Mouse (Mus musculus) retina, postnatal 7 days (tissue): Measurements from ENCODE around the gene Rp2.
"Not testable (repeated sequence)": the region's sequence is repeated elsewhere in the genome, so short reads cannot be mapped to it uniquely, and the experiment has no call there.

Experiments used
- DNase-seq: peaks from one replicate; pipeline ENCODE4 v3.0.0-alpha.2; 2012; ENCODE audit warnings: low read depth, low spot score

The Rp2 gene

DNA sequence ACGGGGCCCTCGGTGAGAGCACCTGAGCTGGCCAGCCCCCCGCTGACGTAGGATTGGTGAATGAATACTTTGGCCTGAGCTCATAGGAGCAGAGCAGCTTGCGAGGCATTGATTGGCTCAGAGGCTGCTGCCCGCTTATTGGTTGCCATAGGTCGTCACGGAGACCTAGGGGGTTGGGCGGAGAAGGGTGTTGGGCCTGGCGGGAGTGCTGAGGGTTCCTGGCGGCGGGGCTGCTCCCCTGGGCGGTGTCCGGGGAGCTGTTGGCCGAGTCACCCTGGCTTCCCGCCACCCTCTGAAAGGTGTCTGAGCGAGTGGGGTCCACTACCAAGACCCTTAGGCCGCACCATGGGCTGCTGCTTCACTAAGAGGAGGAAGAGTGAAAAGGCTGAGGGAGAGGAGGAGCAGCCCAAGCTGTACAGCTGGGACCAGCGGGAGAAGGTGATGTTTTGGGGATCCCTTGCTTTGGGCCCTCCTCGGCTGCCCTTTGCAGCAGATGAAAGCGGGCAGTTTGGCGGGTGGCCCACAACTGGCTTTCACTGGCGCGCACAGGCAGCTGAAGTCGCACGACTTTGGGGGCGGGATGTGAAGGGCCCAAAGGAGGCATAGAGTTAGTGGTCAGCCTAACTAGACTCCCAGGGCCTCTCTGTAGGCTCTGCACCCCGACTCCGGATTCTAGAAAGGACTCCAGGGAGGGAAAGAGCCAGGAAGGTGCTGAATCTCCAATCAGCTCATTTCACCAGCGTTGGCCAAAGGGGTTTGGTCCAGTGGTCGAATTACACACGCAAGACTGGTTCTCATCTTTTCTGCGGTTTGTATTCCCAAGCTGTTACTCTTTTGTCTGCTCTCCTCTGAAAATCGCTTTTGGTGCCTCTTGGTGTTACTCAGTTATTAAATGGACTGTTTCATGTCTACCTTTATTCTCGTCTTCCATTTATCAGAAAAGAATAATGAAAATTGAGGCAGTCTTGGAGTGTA is at the start of gene Rp2:
Gene Rp2 (plus strand): TSS at position 91 of the 975 bp plus-strand sequence.
- peak; percentile 56 for DNase-seq

DNA sequence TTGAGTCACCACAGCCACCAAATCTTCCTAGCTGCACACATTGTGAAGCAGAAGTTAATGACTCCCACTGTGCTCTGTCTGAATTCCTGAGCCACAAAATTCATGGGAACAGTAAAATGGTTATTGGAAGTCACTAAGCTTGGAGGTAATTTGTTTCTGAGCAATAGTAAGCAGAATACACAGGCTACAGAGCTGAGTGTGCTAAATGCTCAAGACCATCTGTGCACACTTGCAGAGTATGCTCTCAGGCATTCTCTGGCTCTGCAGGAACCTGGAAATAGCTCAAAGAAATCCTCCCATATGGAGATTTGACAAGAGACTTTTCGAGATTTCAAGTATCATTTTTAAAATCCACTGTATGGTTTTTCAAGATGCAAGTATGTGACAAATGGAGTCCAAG is 31.5 kb upstream of the Rp2 start:
- DNase-seq: no peak

DNA sequence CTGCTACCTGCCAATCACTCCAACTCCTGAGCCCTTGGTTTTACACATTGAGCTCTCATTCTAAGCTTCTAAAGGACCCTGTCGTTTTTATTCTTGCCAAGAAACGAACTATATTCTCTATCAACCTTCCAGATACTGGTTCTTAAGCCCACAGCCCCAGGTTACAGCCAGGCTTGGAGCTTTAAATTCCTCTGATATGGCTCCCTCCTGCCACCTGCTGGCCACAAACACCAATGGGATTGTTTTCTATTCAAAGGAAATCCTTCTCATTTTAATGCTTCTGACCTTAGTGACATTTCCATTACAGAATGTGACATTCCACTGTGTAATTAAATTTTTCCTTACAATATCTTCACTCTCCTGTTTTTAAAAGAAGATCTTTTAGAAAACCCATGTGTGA is 28.6 kb upstream of the Rp2 start:
- peak; percentile 13 for DNase-seq

DNA sequence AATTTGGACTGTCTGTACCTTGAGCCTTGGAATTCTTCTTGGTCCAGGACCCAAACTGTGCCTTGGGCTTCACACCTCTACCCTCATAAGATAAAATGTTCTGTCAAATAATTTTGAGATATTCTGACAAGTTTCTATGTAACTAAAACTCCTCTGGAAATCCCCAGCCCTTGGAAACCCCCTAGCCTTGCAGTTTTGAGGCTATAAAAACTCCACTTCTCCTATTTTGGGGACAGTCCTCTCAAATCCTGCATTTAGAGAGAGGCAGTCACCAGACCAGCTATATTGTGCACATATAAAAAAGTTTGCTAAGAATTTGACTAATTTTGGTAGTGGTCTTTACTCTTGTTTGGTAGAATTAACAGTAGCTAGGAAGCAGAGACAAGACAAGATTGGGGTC is 19.3 kb upstream of the Rp2 start:
- no peak for DNase-seq

DNA sequence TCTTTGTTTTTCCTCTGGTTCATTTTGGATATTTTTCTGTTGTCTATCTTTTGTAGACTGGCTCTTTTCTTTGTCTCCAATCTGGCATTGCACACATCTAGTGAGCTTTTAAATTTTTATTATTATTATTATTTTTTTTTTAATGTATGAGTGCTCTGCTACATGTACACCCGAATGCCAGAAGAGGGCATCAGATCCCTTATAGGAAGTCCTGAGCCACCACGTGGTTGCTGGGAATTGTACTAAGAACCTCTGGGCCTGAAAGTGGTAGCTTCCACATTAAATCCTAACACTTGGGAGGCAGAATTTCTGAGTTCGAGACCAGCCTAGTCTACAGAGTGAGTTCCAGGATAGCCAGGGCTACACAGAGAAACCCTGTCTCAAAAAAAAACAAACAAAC is 17.9 kb upstream of the Rp2 start:
- no peak for DNase-seq

DNA sequence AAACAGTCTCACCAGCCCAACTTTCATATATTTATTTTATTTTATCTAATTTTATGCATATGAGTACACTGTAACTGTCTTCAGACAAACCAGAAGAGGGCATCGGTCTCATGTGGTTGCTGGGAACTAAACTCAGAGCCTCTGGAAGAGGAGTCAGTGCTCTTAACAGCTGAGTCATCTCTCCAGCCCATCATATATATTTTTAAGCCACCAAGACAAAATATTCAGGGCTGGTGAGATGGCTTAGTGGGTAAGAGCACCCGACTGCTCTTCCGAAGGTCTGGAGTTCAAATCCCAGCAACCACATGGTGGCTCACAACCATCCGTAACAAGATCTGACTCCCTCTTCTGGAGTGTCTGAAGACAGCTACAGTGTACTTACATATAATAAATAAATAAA is 14.0 kb upstream of the Rp2 start:
- not testable (repeated sequence) for DNase-seq

DNA sequence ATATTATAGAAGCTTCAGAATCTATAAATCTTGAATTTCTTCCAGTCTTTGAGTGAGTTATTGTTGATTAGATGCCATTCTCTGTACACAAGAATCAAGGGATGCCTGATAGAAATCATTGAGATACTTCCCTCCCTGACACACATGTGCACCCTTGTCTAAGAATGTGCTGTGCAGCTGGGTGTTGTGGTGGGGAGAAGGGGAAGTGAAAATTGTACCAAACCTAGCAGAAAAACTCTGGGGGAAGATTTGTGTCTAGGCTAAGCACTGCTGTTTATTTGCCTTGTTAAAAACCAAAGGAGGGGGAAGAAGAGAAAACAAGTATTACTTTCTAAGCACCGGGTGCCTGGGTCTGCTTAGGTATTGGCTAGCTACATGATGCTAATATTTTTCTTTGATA is 9.0 kb upstream of the Rp2 start:
- DNase-seq: no peak

DNA sequence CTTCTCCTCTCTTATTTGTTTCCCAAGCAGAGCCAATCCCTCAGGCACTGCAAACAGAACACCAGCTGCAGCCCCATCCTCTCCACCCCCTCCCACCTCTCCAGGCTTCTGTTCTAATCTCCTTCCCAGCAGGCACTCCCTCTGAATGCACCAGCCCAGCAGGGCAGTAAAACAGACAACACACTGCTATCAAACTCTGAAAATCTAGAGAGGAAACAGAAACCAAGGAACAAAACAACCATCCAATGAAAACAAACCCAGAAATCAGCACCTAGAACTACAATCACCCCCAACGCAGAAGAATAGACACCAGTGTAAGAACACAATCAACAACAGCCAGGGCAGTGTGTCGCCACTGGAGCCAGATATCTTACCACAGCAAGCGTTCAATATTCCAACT is 8.0 kb upstream of the Rp2 start:
- no peak for DNase-seq

DNA sequence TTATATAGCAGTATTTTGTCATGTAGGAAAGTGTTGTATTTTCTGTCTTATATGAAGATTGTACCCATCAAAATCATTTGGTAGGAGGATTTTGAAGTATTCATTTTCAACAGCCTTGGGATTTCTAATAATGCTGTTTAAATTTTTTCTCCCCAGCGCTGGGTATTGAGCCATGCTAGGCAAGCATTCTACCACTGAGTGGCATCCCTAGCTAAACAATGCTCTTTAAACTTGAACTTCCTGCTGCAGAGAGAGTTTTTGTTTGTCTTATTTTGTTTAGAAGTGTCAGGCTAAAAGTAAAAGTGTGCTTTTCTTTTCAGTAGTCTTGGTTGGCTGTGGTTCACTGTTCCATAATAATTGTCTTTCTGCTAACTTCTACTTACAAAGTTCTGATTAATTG is 1.8 kb downstream of the Rp2 start:
- DNase-seq: no peak

DNA sequence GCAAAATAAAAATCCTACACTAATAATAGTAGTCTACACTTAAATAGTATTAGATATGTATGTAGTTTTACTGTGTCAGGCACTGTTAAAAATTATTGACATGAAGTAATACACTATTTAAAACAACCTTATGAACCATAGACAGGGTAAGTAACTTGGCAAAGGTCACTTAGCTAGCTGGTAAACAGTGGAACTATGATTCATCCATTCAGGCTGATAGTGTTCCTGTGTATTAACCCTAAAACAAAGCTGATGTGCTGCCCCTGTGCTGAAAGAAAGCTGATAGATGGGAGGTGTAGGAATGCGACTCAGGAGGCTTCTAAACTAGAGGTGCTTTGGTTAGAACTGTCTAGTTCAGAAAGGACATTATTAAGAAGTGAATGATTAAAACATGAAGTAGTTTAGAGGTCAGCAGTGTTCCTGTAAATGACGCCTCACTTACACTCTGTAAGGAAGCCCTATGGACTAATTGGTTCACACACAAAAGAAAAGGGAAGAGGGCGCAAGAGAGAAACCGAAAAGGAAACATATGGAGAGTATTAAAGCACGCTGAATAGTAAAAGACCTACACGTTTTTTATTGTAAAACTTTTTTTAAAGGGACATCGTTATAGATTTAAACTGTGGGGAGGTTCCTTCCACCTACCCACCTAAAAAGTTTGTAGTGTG is 15.2 kb downstream of the Rp2 start:
- DNase-seq: no peak

DNA sequence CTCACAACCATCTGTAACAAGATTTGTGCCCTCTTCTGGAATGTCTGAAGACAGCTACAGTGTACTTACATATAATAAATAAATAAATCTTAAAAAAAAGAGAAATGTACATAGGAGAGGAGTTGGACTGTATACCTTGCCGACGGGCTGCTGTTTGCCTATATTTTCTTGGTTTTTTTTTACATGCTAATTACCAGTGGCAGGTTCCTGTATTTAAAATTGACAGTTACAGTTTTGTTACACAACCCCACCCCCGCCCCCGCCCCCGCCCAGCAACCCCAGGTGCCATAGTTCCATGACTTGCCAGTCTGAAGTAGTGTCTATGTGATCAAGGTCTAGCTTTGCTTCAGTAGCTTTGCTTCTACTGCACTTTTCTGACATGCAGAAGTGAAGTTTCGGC is 18.0 kb downstream of the Rp2 start:
- DNase-seq: no peak

DNA sequence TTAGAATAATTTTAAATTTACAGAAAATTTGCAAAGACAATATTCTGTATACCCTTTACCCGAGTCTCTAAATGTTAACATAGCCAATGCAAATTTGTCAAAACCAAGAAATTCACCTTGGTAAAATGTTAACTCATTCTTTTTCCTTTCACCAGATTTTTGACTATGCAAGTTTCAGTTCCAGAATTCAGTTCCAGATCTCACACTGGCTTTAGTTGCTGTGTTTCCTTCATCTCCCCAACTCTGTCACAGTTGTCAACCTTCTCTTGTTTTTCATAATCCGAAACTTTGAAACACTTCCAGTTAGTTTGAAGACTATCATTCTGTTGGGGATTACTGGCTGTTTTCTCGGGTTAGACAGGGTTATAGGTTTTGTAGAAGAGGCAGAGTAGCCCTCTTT is 22.7 kb downstream of the Rp2 start:
- no peak for DNase-seq

DNA sequence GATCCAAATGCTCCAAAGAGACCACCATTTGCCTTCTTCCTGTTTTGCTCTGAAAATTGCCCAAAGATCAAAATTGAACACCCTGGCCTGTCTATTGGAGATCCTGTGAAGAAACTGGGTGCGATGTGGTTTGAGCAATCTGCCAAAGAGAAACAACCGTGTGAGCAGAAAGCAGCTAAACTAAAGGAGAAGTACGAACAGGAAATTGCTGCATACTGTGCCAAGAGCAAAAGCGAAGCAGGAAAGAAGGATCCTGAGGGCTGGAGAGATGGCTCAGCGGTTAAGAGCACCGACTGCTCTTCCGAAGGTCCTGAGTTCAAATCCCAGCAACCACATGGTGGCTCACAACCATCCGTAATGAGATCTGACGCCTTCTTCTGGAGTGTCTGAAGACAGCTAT is 27.7 kb downstream of the Rp2 start:
- not testable (repeated sequence) for DNase-seq

DNA sequence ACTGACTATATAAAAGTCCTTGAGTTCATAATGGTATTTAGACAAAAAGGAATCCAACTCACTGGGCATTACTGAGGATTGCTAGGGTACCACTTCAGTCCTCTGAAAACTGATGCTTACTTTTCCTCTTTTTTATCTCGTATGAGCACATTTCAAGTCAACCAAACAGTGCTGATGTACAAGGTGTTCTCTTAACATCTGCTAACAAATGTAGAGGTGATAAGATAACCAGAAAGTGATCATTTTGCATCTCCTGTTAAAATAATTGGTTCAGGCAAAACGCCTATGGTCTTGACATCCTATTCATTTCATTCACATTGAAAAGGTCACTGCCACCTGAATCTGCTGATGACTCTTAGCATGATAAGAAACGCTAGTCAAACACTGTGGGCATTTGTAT is 28.7 kb downstream of the Rp2 start:
- DNase-seq: no peak

DNA sequence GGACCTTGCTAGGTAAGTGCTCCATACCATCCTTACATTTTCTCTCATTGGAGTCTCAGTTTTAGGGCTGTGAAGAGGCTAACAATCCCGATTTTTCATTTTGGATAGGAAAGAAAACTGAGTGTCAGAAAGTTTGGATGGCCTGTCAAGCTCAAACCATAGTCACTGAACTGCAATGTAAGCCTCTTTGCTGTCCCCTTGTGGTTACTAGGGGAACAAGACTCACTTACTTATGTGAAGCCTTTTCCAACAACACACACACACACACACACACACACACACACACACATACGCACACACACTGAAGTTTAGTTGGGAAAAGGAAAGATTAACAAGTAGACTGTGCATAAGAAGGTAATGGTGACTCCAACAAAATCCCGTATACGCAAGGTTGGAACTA is 39.8 kb downstream of the Rp2 start:
- DNase-seq: no peak

DNA sequence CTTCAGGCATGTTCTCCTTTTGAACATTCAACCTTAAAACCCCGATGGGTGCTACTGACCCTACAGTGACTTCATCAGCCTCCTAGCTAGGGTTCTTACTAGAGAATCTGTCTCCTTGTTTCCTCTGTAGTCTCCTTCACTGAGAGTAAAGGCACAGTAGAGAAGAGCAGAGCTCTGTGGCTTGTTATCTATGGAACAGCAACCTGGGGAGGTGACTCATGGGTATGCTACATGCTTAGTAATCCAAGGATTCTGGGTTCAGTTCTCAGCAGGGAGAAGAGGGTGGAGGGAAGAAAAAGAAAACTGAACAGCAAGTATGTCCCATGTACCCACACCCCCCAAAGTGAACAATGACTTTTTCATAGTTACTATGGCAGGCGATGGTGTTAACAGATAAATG is 42.6 kb downstream of the Rp2 start:
- no peak for DNase-seq

DNA sequence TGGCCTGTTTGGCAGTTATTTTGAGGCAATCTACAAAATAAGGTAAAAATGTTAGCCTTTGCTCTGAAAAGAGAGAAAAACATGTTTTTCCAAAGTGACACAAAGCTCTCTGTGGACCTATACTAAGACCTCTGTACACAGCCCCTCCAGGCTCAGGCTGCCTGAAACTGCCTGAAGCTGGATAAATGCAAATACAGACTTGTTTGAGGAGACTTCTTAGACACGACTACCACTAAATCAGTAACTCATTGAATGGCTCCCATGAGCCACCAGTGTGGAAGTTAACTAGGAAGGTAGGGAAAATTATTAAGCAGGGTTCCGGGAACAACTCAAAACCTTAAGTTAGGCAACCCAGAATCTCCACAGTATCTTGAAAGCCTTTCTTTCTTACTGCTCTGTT is 43.4 kb downstream of the Rp2 start:
- no peak for DNase-seq

DNA sequence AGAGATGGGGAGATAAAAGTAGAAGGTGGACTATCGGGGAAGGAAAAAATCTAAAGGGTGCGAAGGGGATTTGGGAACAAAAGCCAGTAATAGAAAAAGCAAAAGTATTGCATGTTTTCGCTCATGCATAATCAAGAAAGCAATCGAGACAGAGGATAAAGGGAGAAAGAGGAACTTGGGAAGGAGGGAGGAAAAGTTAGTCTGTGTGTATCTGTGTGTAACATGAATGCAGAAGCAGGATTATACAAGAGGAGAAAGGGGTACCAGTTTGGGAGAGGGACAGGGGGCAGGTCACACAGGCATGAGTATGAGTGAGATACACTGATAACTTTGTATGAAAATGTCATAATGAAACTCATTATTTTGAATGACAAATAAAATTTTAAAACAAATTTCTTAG is 47.1 kb downstream of the Rp2 start:
- no peak for DNase-seq

DNA sequence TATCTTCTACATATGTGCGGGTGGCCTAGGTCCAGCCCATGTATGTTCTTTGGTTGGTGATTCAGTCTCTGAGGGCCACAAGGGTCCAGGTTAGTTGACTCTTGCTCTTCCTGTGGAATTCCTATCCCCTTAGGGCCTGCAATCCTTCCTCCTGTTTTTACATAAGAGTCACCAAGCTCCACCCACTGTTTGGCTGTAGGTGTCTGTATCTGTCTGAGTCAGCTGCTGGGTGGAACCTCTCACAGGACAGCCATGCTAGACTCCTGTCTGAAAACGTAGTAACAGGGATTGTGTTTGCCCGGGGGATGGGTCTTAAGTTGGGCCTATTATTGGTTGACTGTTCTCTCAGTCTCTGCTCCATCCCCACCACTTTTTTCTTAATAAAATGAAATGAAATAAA is 47.9 kb downstream of the Rp2 start:
- no peak for DNase-seq

DNA sequence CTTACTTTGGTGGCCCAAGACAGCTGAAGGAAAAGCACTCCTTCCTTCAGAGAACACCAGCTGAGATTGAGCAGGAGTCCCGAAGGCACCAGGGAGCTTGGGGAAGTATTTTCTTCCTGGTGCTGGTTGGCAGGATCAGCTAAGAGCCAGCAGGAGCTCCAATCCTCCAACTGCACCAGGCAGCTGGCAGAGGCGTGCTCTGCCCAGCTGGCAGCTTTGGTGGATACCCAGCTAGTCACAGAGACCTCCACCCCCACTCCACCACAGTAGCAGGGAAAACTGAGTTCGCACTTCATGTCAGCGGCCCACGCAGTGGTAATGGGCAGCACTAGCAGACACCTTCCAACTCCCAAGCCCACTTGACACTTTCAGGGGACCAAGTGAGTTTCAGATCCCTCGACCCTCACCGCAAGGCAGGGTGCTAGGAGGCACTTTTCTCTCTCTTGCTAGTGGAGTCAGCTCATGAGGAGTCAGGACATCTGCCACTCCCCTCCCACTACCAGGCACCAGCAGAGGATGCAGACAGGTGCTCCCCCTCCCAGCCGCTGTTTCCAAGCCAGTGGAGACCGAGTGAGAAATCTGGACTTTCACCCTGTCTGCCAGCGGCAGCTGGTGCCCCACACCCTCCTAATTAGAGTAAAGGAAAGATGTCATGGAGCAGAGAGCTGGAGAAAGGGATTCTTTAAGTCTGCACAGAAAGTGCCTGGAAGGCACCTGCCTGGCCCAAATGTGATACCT is 50.8 kb downstream of the Rp2 start:
- no peak for DNase-seq

DNA sequence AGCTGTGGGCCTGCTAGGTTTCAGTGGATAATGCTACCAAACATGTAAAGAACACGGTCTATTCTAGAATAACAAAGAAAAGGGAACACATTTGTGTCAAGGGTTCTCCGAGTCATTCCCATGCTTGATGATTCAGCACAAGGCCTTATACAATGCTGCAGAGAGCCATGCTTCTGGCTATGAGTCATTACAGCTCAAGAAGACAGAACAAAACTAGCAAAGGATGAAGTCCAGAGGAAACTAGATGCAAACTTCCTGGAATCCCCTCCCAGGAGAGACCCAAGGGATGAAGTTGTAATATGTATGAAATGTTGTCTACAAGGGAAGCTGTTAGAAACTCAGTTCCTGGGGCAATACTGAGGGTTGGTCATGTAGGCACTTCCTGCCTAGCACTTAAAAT is 54.2 kb downstream of the Rp2 start:
- DNase-seq: no peak

DNA sequence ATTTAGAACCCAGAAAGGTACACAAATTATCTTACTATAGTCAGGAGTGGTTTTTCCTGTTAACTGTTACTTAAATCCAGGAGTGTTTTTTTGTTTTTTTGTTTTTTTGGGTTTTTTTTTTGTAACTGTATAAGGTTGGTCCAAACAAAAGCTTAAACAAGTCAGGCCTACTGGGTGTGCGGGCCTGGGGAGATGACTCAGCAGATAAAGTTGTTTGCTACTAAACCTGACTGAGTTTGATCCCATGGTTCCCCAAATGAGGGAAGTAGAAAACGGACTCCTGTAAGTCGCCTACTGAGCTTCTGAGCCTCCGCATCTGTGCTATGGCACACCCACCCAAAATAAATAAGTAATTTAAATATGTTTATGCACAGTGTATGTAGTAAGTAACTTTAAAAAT is 55.3 kb downstream of the Rp2 start:
- no peak for DNase-seq
